In the genomic region with DNA sequence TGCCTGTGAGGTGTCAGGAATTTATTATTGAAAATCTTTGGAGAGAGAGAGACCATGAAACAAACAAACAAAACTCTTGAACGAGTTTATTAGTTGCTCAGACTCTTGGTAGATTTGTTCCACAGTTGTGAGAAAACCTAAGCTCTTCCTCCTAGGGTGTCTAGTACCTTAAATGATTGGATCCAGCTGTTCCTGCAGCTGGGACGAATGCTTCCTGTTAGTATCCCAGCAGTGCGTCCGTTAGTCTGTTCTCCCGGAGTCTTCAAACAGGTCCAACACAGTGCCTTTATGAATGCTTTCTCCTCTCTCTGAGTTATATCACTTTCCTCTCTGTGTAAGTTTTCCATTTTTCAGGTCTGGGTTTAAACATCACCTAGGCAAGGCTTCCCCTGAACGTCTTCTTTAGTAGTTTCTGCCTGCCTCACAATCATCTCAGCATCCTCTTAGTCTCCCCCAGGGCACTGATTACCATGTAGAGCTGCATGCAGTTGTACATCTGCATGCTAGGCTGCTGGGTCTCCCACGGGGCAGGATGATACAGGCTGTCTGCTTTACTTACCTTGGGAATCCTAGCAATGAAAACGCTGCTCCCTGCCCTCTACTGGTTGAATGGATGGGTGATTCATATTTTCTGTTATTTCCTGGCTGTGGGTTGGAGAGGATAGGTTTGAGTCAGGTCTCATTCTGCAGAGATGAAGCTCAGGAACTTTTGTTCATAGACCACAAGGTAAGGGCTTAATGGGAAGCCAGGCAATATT, we compare ENCODE assay signal across 9 mouse cellular contexts.
DNase-seq lines count a peak whose midpoint lies in the region; ATAC-seq and TF ChIP-seq lines count a peak whose summit lies in the region.
"Had no signal": no experiment of that assay in that cellular context is flagged by ENCODE, and none has a peak within 500 bp of the region (broad histone marks: within the 10 kb centered on the region; RNA-seq: fewer than 3 reads in every experiment).

No protein-coding gene starts in this region.

- H3K4me2 ChIP-seq in kidney, embryonic 15.5 days = no peak overlapping the region
- H3K4me2 ChIP-seq in intestine, embryonic 15.5 days (replicated peaks) = no peak overlapping the region

- no peaks in the 10 kb centered on the region for H3K4me1 ChIP-seq in kidney, adult 2 months (ENCODE audit: control insufficient read depth, insufficient read depth, low read length)
- peaks cover 20% of the 10 kb centered on the region; the same call in 1 of the 2 replicates for H3K4me1 ChIP-seq in kidney, embryonic 15.5 days
- H3K4me1 ChIP-seq in intestine, embryonic 15.5 days (replicated peaks) = 0 out of 2 replicates have a peak, but pooled peaks cover 2% of the 10 kb centered on the region

- no peak overlapping the region for H3K4me3 ChIP-seq in kidney, adult 2 months (ENCODE audit: insufficient read depth, low read depth, low read length)
- H3K4me3 ChIP-seq in kidney, embryonic 15.5 days (replicated peaks) = no peak overlapping the region
- no peak overlapping the region for H3K4me3 ChIP-seq in intestine, embryonic 15.5 days (replicated peaks)

- ATAC-seq in kidney, embryonic 15.5 days (replicated peaks; ENCODE audit: low FRiP score) = no peak
- ATAC-seq in intestine, embryonic 15.5 days = 0 out of 2 replicates have a peak, but pooled peaks have one; percentile 56

- no peak for DNase-seq in kidney, adult 2 months
- DNase-seq in 3134 (ENCODE audit: extremely low read depth, insufficient read length, low spot score) (peak; percentile 6), 416B (ENCODE audit: low read depth) (peak; percentile 25)
- no peak for DNase-seq in spleen, postnatal 14 days (ENCODE audit: low spot score in 2 of 2)
- no peak for DNase-seq in spleen, adult 18-20 months
- DNase-seq: adrenal gland, postnatal 36 days; gastrocnemius, postnatal 36 days had no signal

- H3K9ac ChIP-seq in kidney, embryonic 15.5 days = no peak overlapping the region
- H3K9ac ChIP-seq in intestine, embryonic 15.5 days = no peak overlapping the region

- WGBS in kidney, adult 2 months = 19% methylated on average over 8 of the region's 8 CpGs
- WGBS in kidney, embryonic 15.5 days = 25% methylated on average over 8 of the region's 8 CpGs
- 33% methylated on average over 8 of the region's 8 CpGs for WGBS in intestine, embryonic 15.5 days

- 0 out of 2 replicates have a peak, but pooled peaks have one; percentile 4 for TF ChIP-seq CTCF in kidney, adult 2 months (conservative IDR thresholded peaks at IDR 0.05; ENCODE audit: insufficient read depth, insufficient read length, low read depth, low read length)

- no peaks in the 10 kb centered on the region for H3K9me3 ChIP-seq in kidney, embryonic 15.5 days (replicated peaks)
- no peaks in the 10 kb centered on the region for H3K9me3 ChIP-seq in intestine, embryonic 15.5 days

- no peaks in the 10 kb centered on the region for H3K27me3 ChIP-seq in kidney, adult 2 months (replicated peaks; ENCODE audit: control insufficient read depth, insufficient read depth, low read length)
- H3K27me3 ChIP-seq in kidney, embryonic 15.5 days = no peaks in the 10 kb centered on the region
- no peaks in the 10 kb centered on the region for H3K27me3 ChIP-seq in intestine, embryonic 15.5 days (replicated peaks)

- H3K27ac ChIP-seq in kidney, adult 2 months (ENCODE audit: insufficient read depth, low read depth, low read length) = no peak overlapping the region
- H3K27ac ChIP-seq in kidney, embryonic 15.5 days = no peak overlapping the region
- H3K27ac ChIP-seq in intestine, embryonic 15.5 days = no peak overlapping the region

- no peaks in the 10 kb centered on the region for H3K36me3 ChIP-seq in kidney, adult 2 months (ENCODE audit: control insufficient read depth, insufficient read depth, low read length)
- H3K36me3 ChIP-seq in kidney, embryonic 15.5 days = no peaks in the 10 kb centered on the region
- no peaks in the 10 kb centered on the region for H3K36me3 ChIP-seq in intestine, embryonic 15.5 days

- TF ChIP-seq POLR2A in kidney, adult 2 months (IDR thresholded peaks at IDR 0.05; ENCODE audit: low read depth, low read length) = no peak

Comparison
In these comparisons a context has a peak if more than half of its experiments do, and no peak if none do; other contexts are left out.
1. DNase-seq: peak in 3134 (single experiment) and 416B (single experiment); none in kidney, adult 2 months (single experiment), spleen, postnatal 14 days (0 of 2) and spleen, adult 18-20 months (0 of 2).